In the genomic region with DNA sequence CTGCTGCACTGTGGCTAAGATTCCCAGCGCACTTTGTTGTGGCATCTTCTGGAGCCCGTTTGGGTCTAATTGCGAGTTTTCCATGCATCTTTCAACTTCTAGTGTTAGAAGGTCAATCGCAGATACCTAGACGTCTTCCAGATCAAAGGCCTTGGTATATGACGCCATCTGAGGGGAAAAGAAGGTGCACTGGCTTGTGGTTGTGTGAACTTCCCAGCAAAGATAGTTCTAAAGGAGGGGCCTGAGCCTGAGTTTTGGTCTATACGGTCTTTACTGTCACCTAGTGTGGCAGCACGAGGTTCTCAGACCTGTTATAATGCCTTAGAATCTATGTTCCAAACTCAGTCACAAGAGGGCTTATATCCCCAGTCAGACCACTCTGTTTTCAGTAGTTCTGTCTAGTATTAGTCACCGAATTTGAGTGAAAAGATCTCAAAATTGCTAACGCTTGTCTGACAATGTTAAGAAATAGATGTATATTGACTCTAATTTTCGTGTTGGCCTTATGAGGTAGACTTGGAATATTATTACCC, we compare ENCODE assay signal across 8 mouse cellular contexts. TPM values are rescaled to one million over a fixed set of nuclear protein-coding genes. Genes with fewer than 3 reads are reported as not detected.
DNase-seq lines count a peak whose midpoint lies in the region; ATAC-seq and TF ChIP-seq lines count a peak whose summit lies in the region.

No protein-coding gene starts in this region.

- peak overlapping the region; percentile 97 for H3K9ac ChIP-seq in liver, embryonic 11.5 days (ENCODE audit: low read depth, low read length)

- H3K4me3 ChIP-seq in gastrocnemius, adult 2 months = peak overlapping the region; percentile 88
- H3K4me3 ChIP-seq in liver, embryonic 11.5 days (ENCODE audit: low read depth, low read length) = peak overlapping the region; percentile 91

- TF ChIP-seq CTCF in gastrocnemius, adult 2 months (IDR thresholded peaks at IDR 0.05) = no peak

- ATAC-seq in erythroid progenitor cell, adult 5-6 weeks (replicated peaks; ENCODE audit: low FRiP score, poor library complexity, severe bottlenecking) = 0 out of 2 replicates have a peak, but pooled peaks have one; percentile 2
- no peak for ATAC-seq in liver, embryonic 11.5 days (replicated peaks; ENCODE audit: low FRiP score)

- DNase-seq in gastrocnemius, adult 2 months = no peak
- DNase-seq in gastrocnemius, adult 8-10 months (ENCODE audit: low spot score in 2 of 2) = no peak
- DNase-seq in 416B (ENCODE audit: low read depth) = peak; percentile 86
- no peak for DNase-seq in liver, embryonic 11.5 days (ENCODE audit: low spot score)
- DNase-seq in splenic B cell, adult 2 months (ENCODE audit: low read depth, low spot score) = peak; percentile 55
- DNase-seq in cerebellum, adult 9-10 months = no peak
- no peak for DNase-seq in c-Kit-positive CD71-positive TER-119-positive erythroid progenitor cells, embryonic 14.5 days (ENCODE audit: low spot score)

- peaks cover 13% of the 10 kb centered on the region for H3K4me1 ChIP-seq in liver, embryonic 11.5 days (replicated peaks; ENCODE audit: control insufficient read depth, insufficient read depth, low read length)

- 18% methylated on average over 11 of the region's 11 CpGs for WGBS in liver, embryonic 11.5 days

- H3K27ac ChIP-seq in gastrocnemius, adult 2 months = peak overlapping the region; percentile 81
- peak overlapping the region; percentile 92 for H3K27ac ChIP-seq in liver, embryonic 11.5 days (ENCODE audit: low read depth, low read length)

- H3K9me3 ChIP-seq in liver, embryonic 11.5 days (ENCODE audit: control insufficient read depth, low read length) = no peaks in the 10 kb centered on the region

- intact Hi-C loops in gastrocnemius, adult 2 months (cut with DNase I) = loop anchor here (2.0 to 10.0 kb wide), 2 partner anchors 208 to 308 kb away; no protein-coding TSS in a partner anchor

- no peaks in the 10 kb centered on the region for H3K27me3 ChIP-seq in liver, embryonic 11.5 days (replicated peaks; ENCODE audit: control insufficient read depth, insufficient read depth, low read length)
- no peaks in the 10 kb centered on the region for H3K27me3 ChIP-seq in splenic B cell, adult 2 months (ENCODE audit: control insufficient read depth, insufficient read depth, low read length, poor library complexity, severe bottlenecking)

- peak overlapping the region; percentile 62 for H3K4me2 ChIP-seq in liver, embryonic 11.5 days

- H3K36me3 ChIP-seq in liver, embryonic 11.5 days (ENCODE audit: control insufficient read depth, insufficient read depth, low read length) = 0 out of 2 replicates have a peak, but pooled peaks cover 2% of the 10 kb centered on the region
- H3K36me3 ChIP-seq in splenic B cell, adult 2 months (ENCODE audit: control insufficient read depth, insufficient read depth, low read length, poor library complexity, severe bottlenecking) = no peaks in the 10 kb centered on the region

RNA-seq across cellular contexts. Expression of a gene that starts 1.1 kb away (rescaled TPM):
- 10 to 100 TPM; 12.8 to 20.3 TPM for total RNA-seq in gastrocnemius, adult 2 months (2021)
- 10 to 100 TPM; 14.3 to 25.3 (median 18.2) TPM for total RNA-seq in gastrocnemius, adult 8-10 months (2022)
- 2,420 and 2,713 TPM in 2 replicates for total RNA-seq in erythroid progenitor cell, adult 5-6 weeks (2015; ENCODE audit: low replicate concordance)
- total RNA-seq in erythroid progenitor cell, adult 5-6 weeks (2017; ENCODE audit: low replicate concordance) = 2,109 and 2,592 TPM in 2 replicates
- 1,283 and 1,400 TPM in 2 replicates for polyA plus RNA-seq in liver, embryonic 11.5 days (2014; fragmentation: Nextera tagmentation; extraction: Ambion mirVana)

RNA-seq across cellular contexts. Expression of a gene that starts 23.9 kb away (rescaled TPM):
- total RNA-seq in gastrocnemius, adult 2 months (2021) = 1,000 to 10,000 TPM; 1,122 to 2,421 TPM
- 1,000 to 10,000 TPM in 3 of 4 experiments, 100 to 1,000 TPM in 1; 906 to 1,729 (median 1,130) TPM for total RNA-seq in gastrocnemius, adult 8-10 months (2022)
- total RNA-seq in erythroid progenitor cell, adult 5-6 weeks (2015; ENCODE audit: low replicate concordance) = 0.72 and 3.8 TPM in 2 replicates
- not detected in 2 replicates for total RNA-seq in erythroid progenitor cell, adult 5-6 weeks (2017; ENCODE audit: low replicate concordance)
- 3.2 and 3.5 TPM in 2 replicates for polyA plus RNA-seq in liver, embryonic 11.5 days (2014; fragmentation: Nextera tagmentation; extraction: Ambion mirVana)

Comparison
In these comparisons a context has a peak if more than half of its experiments do, and no peak if none do; other contexts are left out.
1. DNase-seq: peak in 416B (single experiment) and splenic B cell, adult 2 months (single experiment); none in gastrocnemius, adult 2 months (single experiment), gastrocnemius, adult 8-10 months (0 of 2), liver, embryonic 11.5 days (single experiment), cerebellum, adult 9-10 months (single experiment) and c-Kit-positive CD71-positive TER-119-positive erythroid progenitor cells, embryonic 14.5 days (single experiment).
2. RNA of a gene that starts 1.1 kb away (total RNA-seq): 2,109 to 2,713 TPM in erythroid progenitor cell, adult 5-6 weeks; 12.8 to 20.3 TPM in gastrocnemius, adult 2 months and 14.3 to 25.3 TPM in gastrocnemius, adult 8-10 months; every median in the first group is over 10 times any median in the second.
3. RNA of a gene that starts 23.9 kb away (total RNA-seq): 1,122 to 2,421 TPM in gastrocnemius, adult 2 months and 906 to 1,729 TPM in gastrocnemius, adult 8-10 months; 0.72 to 3.8 TPM in erythroid progenitor cell, adult 5-6 weeks; every median in the first group is over 100 times any median in the second.